Mouse (Mus musculus) stomach, embryonic 16.5 days (tissue): ENCODE data around the gene Trim45. TPM values are rescaled to one million over a fixed set of nuclear protein-coding genes. Genes with fewer than 3 reads are reported as not detected.
A peak's percentile ranks its signal among the peaks of the same experiment; 100 is the strongest.

Experiments used
- ATAC-seq: fragments of 200-750 bp; cut with Nextera tagmentation; 2 replicates; pipeline ENCODE4 v1.8.0; 2017; ENCODE audit warnings: moderate number of reproducible peaks, moderate TSS enrichment; ENCODE audit not compliant: insufficient read depth, low FRiP score
- H3K27ac ChIP-seq: fragments of 300-500 bp; sonication (generic); 2 replicates; pipeline ENCODE4 v1.5.1; 2014; ENCODE audit warnings: low read length
- H3K27me3 ChIP-seq: fragments of 300-500 bp; sonication (generic); 2 replicates; pipeline ENCODE4 v1.6.1; 2014; ENCODE audit warnings: low read length, control low read depth, mixed read lengths; ENCODE audit not compliant: control insufficient read depth, insufficient read depth
- H3K36me3 ChIP-seq: fragments of 300-500 bp; sonication (generic); 2 replicates; pipeline ENCODE4 v1.6.1; 2014; ENCODE audit warnings: low read length; ENCODE audit not compliant: control insufficient read depth, insufficient read depth
- H3K4me1 ChIP-seq: fragments of 300-500 bp; sonication (generic); 2 replicates; pipeline ENCODE4 v1.6.1; 2014; ENCODE audit warnings: low read length, control low read depth, mixed read lengths; ENCODE audit not compliant: control insufficient read depth, insufficient read depth
- H3K4me2 ChIP-seq: fragments of 300-500 bp; sonication (generic); 2 replicates; pipeline ENCODE4 v1.6.1; 2014; ENCODE audit warnings: low read depth, low read length, mixed read lengths
- H3K4me3 ChIP-seq: fragments of 300-500 bp; sonication (generic); replicated peaks from 2 replicates; pipeline ENCODE4 v1.5.1; 2014; ENCODE audit warnings: mild to moderate bottlenecking, low read length
- H3K9ac ChIP-seq: fragments of 300-500 bp; sonication (generic); 2 replicates; pipeline ENCODE4 v1.6.1; 2014; ENCODE audit warnings: low read length
- H3K9me3 ChIP-seq: fragments of 300-500 bp; sonication (generic); replicated peaks from 2 replicates; pipeline ENCODE4 v1.6.1; 2016; ENCODE audit warnings: low read length, control low read depth; ENCODE audit not compliant: control insufficient read depth
- WGBS: fragments of 180-500 bp; shearing (Covaris S2); extraction: QIAGEN DNeasy Blood & Tissue Kit; methylation state at CpG from one replicate; pipeline ENCODE4 v1.1.7; 2014; 5-methylcytosine and 5-hydroxymethylcytosine counted together
- polyA plus RNA-seq: library from polyadenylated mRNA; unstranded; fragments of >200 nt; fragmentation: Nextera tagmentation; extraction: Ambion mirVana; gene quantifications from 2 replicates; pipeline ENCODE4 v1.2.1, GENCODE M21; 2015

The Trim45 gene
- polyA plus RNA-seq, 1 experiment from 2014 or later, result 6.4 TPM

GRCm38 (mm10) chr3:100922506-100923375, 739 bp downstream of the Trim45 start:
- H3K4me2 ChIP-seq, result peak overlapping the region; percentile 80
- H3K9me3 ChIP-seq, result no peaks in the 10 kb centered on the region
- H3K4me1 ChIP-seq, result peaks cover 34% of the 10 kb centered on the region
- H3K27me3 ChIP-seq, result no peaks in the 10 kb centered on the region
- 0 out of 2 replicates have a peak, but pooled peaks cover 1% of the 10 kb centered on the region for H3K36me3 ChIP-seq
- peak overlapping the region; percentile 90 for H3K9ac ChIP-seq
- H3K4me3 ChIP-seq, result peak overlapping the region; percentile 76
- peak overlapping the region; percentile 76 for H3K27ac ChIP-seq
- ATAC-seq, result peak; percentile 57
- WGBS, result 27% methylated on average over 28 of the region's 28 CpGs

DNA sequence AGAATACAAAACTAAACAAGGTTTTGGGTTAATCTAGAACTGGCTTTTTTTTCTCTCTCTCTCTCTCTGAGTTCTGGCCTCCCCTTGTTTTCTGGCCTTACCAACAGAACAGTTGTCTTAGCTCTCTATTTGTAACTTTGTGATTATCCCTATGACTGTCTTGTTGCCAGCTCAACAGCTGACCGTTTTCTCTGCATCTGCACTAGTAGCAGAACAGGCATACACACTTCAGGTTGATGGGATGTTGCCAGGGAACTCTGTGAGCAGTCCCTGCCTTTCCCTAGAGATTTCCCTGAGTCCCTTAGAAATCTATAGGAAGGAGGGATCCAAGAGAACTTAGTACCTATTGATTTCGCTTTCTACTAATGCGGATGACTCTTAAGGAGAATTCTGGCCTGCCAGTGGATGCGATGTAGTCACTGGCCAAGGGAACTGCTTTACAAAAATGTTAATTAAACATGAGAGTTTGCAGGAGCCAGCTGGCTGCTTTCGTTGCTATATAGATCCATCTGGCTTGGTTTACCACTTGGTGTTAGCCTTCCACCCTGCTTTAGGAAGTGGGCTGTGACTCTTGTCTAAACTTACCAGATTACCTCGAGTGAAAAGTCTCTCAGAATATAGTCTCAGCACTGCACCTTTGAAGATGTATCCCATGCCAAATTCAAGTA, 2.2 kb downstream of the Trim45 start:
- no peaks in the 10 kb centered on the region for H3K27me3 ChIP-seq
- peak overlapping the region; percentile 3 for H3K27ac ChIP-seq
- H3K9ac ChIP-seq, result no peak overlapping the region
- ATAC-seq, result no peak
- 53% methylated on average over 6 of the region's 6 CpGs for WGBS
- H3K9me3 ChIP-seq, result no peaks in the 10 kb centered on the region
- peaks cover 34% of the 10 kb centered on the region for H3K4me1 ChIP-seq
- no peak overlapping the region for H3K4me3 ChIP-seq
- H3K4me2 ChIP-seq, result 0 out of 2 replicates have a peak overlapping the region, but pooled peaks have one; percentile 80
- peaks cover 5% of the 10 kb centered on the region; the same call in 1 of the 2 replicates for H3K36me3 ChIP-seq

DNA sequence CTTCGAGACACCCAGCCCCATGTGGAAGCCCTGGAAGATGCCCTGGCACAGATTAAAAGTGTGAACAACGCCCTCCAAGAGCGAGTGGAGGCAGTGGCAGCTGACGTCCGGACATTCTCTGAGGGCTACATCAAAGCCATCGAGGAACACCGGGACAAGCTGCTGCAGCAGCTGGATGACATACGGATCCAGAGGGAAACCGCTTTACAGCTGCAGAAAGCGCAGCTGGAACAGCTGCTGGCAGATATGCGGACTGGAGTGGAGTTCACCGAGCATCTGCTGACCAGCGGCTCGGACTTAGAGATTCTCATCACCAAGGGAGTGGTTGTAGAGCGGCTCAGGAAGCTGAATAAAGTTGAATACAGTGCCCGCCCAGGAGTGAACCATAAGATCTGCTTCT, 3.2 kb downstream of the Trim45 start:
- Histone ChIP-seq H3K36me3 (peaks cover 5% of the 10 kb centered on the region; the same call in 1 of the 2 replicates), H3K9me3 (no peaks in the 10 kb centered on the region), H3K4me3 (no peak overlapping the region), H3K9ac (no peak overlapping the region), H3K4me2 (no peak overlapping the region), H3K27me3 (no peaks in the 10 kb centered on the region), H3K4me1 (peaks cover 34% of the 10 kb centered on the region), H3K27ac (no peak overlapping the region)
- no peak for ATAC-seq
- 70% methylated on average over 16 of the region's 16 CpGs for WGBS

DNA sequence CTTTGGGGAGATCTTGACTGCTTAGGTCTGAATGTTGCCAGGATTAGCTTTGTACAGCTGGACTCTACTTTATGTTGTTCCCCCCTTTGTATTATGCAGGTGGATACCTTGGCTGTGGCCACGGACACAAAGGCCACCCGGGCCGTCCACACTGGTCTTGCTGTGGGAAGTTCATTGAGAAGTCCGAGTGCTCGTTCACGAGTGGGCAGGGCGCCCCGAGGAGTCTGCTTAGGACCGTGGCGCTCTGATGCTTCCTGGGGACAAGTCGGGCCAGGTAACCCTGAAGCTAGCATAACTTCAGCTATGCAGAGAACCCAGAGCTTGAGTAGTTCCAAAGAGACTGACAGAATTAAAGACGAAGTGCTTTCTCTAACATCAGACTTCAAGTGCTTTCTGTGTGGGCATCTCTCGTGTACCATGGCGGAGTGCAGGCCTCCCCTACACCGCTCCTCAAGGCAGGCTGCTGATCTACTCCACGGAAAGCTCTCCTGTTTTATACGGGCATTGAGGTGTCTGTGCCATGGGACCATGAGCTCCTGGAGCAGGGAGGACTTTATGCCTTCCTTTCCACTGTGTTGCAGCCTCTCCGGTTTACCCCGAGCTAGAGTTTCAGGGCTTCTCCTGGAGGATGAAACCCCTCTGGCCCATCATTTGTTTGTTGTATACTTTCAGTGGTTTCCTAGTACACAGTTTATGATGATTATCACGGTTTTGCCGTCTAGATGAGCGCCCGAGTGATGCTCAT, 9.5 kb downstream of the Trim45 start:
- H3K4me1 ChIP-seq, result peaks cover 6% of the 10 kb centered on the region; the same call in 1 of the 2 replicates
- no peak overlapping the region for H3K4me3 ChIP-seq
- H3K4me2 ChIP-seq, result no peak overlapping the region
- no peak overlapping the region for H3K27ac ChIP-seq
- 91% methylated on average over 23 of the region's 23 CpGs for WGBS
- no peaks in the 10 kb centered on the region for H3K27me3 ChIP-seq
- no peak overlapping the region for H3K9ac ChIP-seq
- ATAC-seq, result no peak
- H3K9me3 ChIP-seq, result no peaks in the 10 kb centered on the region
- peaks cover 5% of the 10 kb centered on the region; the same call in 1 of the 2 replicates for H3K36me3 ChIP-seq

- no peaks in the 10 kb centered on the region for H3K4me1 ChIP-seq
- WGBS, result 76% methylated on average over 11 of the region's 11 CpGs
- no peak overlapping the region for H3K9ac ChIP-seq
- H3K27ac ChIP-seq, result no peak overlapping the region
- peaks cover 5% of the 10 kb centered on the region; the same call in 1 of the 2 replicates for H3K36me3 ChIP-seq
- no peak overlapping the region for H3K4me2 ChIP-seq
- no peaks in the 10 kb centered on the region for H3K27me3 ChIP-seq
- H3K4me3 ChIP-seq, result no peak overlapping the region
- H3K9me3 ChIP-seq, result no peaks in the 10 kb centered on the region
- no peak for ATAC-seq
Observed at GRCm38 (mm10) chr3:100932077-100932944, 10.3 kb downstream of the Trim45 start.

DNA sequence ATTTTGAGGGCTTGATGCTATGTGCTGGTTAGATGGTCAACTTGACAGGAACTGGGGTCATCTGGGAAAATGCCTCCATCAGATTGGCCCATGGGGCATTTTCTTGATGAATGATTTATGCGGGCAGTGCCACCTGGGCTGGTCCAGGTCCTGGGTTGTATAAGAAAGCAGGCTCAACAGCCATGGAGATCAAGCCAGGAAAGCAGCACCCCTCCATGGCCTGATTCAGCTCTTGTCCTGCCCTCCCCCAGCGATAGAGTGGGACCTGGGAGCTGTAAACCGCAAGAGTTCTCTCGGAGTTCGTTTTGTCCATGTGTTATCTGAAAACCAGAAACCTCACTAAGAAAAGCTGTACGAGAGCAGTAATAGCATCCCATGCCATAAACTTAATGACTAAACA, 13.5 kb downstream of the Trim45 start:
- no peaks in the 10 kb centered on the region for H3K4me1 ChIP-seq
- no peak for ATAC-seq
- H3K36me3 ChIP-seq, result peaks cover 13% of the 10 kb centered on the region; the same call in 1 of the 2 replicates

GRCm38 (mm10) chr3:100936201-100936600, 14.2 kb downstream of the Trim45 start:
- H3K36me3 ChIP-seq, result peaks cover 13% of the 10 kb centered on the region; the same call in 1 of the 2 replicates

More for the DNA sequence above, 13.5 kb downstream of the Trim45 start:
- Histone ChIP-seq H3K9me3 (no peaks in the 10 kb centered on the region), H3K9ac (no peak overlapping the region), H3K27ac (no peak overlapping the region), H3K4me3 (no peak overlapping the region), H3K4me2 (no peak overlapping the region), H3K27me3 (no peaks in the 10 kb centered on the region)
- 91% methylated on average over 6 of the region's 6 CpGs for WGBS

GRCm38 (mm10) chr3:100938211-100938610, 16.2 kb downstream of the Trim45 start:
- H3K4me1 ChIP-seq, result no peaks in the 10 kb centered on the region
- H3K4me2 ChIP-seq, result no peak overlapping the region
- H3K27ac ChIP-seq, result no peak overlapping the region
- peaks cover 13% of the 10 kb centered on the region; the same call in 1 of the 2 replicates for H3K36me3 ChIP-seq
- H3K27me3 ChIP-seq, result no peaks in the 10 kb centered on the region
- WGBS, result 93% methylated on average over 4 of the region's 4 CpGs
- no peak overlapping the region for H3K9ac ChIP-seq
- no peak overlapping the region for H3K4me3 ChIP-seq
- ATAC-seq, result no peak
- H3K9me3 ChIP-seq, result no peaks in the 10 kb centered on the region

More at GRCm38 (mm10) chr3:100936201-100936600, 14.2 kb downstream of the Trim45 start:
- H3K9me3 ChIP-seq, result no peaks in the 10 kb centered on the region
- no peak overlapping the region for H3K4me2 ChIP-seq
- H3K4me1 ChIP-seq, result no peaks in the 10 kb centered on the region
- no peak for ATAC-seq
- no peak overlapping the region for H3K27ac ChIP-seq
- no peak overlapping the region for H3K4me3 ChIP-seq
- H3K27me3 ChIP-seq, result no peaks in the 10 kb centered on the region
- no peak overlapping the region for H3K9ac ChIP-seq
- 89% methylated on average over 6 of the region's 6 CpGs for WGBS
